Mouse (Mus musculus): ENCODE data around the gene Slc12a7.
A peak's percentile ranks its signal among the peaks of the same experiment; 100 is the strongest.

The Slc12a7 gene

GRCm38 (mm10) chr13:73718225-73718624, 14.7 kb upstream of the Slc12a7 start:
- DNase-seq (ENCODE audit: low spot score) = peak; percentile 82

DNA sequence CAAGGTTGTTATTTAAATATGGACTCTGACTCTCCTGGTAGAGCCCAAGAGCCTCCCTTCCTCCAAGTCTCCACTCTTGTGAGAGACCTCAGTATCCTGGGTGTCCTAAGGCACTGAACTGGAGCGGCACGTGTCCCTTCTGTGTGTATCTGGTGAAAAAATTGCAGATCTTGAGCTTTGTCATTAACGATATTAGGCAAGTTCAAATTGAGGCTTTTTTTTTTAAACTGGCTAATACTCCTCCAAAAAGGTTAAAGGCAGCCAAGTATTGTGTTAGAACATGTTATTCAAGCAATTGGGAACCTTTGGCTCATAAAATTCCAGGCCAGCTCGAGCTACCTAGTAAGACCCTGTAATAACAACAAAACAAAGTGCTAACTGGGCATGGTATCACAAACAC, 12.7 kb upstream of the Slc12a7 start:
- DNase-seq (ENCODE audit: low spot score) = no peak

DNA sequence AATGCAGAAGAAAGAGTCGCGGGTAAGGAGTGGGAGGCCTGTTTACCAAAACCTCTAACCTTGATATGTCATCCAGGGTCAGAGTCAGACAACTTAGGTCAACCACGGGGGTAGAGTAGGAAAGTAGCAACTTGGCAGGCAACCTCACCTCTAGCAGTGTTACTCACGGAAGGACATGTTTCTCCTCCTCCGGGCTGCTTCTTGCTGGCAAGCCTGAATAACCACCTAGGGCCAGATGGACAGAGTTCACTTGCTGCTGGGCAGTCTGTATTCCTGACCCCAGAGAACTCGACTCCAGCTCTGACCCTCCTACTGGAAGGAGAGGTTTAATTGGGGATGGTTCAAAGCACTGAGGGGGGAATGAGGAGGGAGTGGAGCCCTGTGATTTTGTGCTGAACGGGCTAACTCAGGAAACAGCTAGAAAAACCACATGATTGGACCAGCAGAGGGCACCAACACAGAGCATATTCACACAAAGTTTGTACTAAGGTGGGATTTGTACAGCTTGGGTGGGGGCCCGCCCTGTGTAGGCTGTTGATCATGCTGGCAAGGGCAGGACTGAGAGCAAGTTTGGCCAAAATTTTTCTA, 9.7 kb upstream of the Slc12a7 start:
- peak; percentile 45 for DNase-seq (ENCODE audit: low spot score)

DNA sequence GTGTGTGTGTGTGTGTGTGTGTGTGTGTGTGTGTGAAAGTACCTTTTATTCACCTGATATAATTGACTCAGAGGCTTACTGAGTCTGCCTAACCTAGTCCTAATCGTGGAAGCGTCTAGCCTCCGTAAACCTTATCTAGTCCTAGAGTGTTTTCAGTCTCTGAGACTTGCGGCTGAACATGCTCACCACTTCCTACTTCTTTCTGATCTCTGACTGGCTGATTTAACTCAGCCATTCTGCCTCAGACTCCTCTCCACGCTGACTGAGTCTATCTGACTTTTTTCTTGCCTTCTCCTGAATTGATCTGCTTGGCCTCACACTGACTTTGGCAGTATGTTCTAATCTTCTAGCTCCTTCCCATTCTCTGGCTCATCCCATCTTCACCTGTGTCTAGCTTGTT, 7.6 kb upstream of the Slc12a7 start:
- peak; percentile 73 for DNase-seq (ENCODE audit: low spot score)

DNA sequence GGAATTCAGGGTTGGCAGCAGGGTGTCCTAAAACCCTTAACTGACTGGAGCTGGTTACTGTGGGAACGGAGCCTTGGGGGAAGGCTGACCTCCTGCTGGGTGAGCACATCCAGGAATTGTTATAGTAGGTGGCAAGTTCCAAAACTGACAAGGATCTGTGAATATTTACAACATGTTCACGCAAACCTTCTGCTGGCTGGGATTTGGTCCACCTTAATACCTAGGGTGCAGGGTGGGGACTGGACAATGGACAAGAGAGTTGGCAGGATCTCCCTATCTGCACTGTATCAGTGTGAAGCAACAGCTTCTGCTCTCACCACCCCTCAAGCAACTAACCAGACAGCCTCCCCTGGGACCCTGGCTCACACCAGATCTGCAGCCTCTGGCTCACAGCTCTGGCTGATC, 5.3 kb upstream of the Slc12a7 start:
- no peak for DNase-seq (ENCODE audit: low spot score)

DNA sequence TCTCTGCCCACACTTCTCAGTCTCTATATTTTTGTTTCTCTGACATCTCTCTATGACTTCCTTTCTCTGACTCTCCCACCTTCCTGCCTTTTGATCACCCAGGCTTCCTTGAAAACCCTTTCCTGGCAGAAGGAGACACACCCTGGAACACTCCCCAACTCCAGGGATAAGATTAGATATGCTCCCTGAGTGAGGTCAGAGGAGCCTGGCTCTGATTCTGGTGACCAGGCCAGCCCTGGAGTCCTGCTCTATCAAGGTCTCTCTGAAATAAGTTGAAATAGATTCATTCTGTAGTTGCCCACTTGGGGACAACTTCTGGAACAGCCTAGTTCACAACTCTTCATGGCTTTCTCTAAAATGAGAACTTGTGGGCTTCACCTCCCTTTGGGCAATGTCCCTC, 4.3 kb upstream of the Slc12a7 start:
- DNase-seq (ENCODE audit: low spot score) = no peak

DNA sequence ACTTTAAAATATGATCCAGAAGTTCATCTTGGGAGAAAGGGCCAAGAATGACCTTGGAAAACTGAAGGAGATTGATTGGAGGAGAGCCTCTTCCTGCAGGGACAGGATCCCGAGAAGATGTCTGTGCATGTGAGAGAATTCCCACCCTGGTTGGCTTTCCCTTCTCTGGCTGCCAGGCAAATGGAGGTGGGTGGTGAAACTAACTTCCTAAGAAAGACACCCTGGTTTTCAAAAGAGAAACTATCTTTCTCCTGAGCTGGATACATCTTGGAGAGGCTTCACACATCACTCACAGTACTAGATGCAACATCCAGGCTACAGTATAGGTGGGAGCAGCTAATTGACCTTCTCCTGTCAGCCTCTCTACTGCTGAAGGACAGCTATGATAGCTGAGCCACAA, 2.0 kb upstream of the Slc12a7 start:
- DNase-seq (ENCODE audit: low spot score) = no peak

GRCm38 (mm10) chr13:73732235-73732634, 659 bp upstream of the Slc12a7 start:
- no peak for DNase-seq (ENCODE audit: low spot score)

DNA sequence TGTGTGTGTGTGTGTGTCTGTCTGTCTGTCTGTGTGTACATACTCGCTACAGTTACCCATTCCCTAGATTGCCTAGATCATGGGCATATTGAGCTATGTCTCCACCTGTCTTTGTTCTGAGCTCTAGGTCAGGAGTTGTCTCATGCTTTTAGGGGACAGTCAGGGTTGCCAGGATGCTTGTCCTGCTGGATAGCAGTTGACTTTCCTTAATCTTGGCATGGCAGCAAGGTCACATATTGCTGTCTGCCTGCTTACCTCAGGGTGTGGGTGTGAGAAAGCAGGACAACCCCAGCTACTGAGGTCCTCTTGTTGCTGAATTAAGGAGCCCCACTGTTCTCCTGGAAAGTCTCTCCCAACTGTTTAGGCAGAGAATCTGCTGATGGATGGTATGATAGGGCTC, 1.5 kb downstream of the Slc12a7 start:
- DNase-seq (ENCODE audit: low spot score) = no peak

- DNase-seq (ENCODE audit: low spot score) = no peak
Observed at GRCm38 (mm10) chr13:73735270-73735669, 2.4 kb downstream of the Slc12a7 start.

- no peak for DNase-seq (ENCODE audit: low spot score)
Observed at GRCm38 (mm10) chr13:73735928-73736327, 3.0 kb downstream of the Slc12a7 start.

- DNase-seq (ENCODE audit: low spot score) = peak; percentile 86
Observed at GRCm38 (mm10) chr13:73736943-73737342, 4.0 kb downstream of the Slc12a7 start.

- peak; percentile 69 for DNase-seq (ENCODE audit: low spot score)
Observed at GRCm38 (mm10) chr13:73740399-73740944, 7.6 kb downstream of the Slc12a7 start.

DNA sequence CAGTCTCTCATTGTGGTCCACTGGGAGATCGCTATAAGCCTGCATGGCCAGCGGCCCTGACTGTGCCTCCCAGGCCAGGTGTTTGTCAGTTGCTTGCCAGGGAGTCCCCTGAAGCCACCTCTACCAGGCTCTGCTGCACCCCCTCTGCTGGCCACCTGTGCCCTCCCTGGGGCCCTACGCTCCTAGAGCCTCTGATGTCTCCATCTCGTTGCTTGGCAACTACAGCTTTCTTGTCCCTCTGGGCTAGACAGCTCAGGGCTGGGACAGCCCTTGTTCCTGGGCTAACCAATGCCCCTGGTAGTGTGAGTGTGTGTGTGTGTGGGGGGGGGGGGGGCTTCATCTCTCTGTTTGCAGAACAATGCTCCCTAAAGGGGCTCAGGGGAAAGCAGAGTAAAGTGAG, 10.1 kb downstream of the Slc12a7 start:
- no peak for DNase-seq (ENCODE audit: low spot score)

DNA sequence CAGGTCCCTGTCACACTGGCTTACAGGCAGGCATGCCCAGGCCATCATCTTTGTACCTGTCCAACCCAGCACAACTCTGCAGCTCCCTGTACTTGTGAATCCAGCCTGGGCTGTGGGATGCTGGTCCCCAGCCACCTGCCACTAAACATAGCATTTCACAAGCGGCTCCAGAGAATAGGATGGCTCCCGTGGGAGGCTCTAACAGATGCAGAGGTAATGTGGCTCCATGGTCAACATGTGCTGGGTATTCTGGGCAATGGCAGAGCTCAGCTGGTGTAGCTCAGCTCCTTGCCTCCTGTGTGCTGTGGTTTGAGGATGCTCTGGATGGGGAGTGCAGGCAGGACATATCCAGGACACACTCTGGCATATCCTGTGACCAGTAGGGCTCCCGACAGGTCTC, 10.8 kb downstream of the Slc12a7 start:
- no peak for DNase-seq (ENCODE audit: low spot score)

- peak; percentile 72 for DNase-seq (ENCODE audit: low spot score)
Observed at GRCm38 (mm10) chr13:73748663-73749440, 16.0 kb downstream of the Slc12a7 start.

- DNase-seq (ENCODE audit: low spot score) = no peak
Observed at GRCm38 (mm10) chr13:73750435-73750834, 17.5 kb downstream of the Slc12a7 start.

GRCm38 (mm10) chr13:73751284-73751683, 18.4 kb downstream of the Slc12a7 start:
- DNase-seq (ENCODE audit: low spot score) = no peak

DNA sequence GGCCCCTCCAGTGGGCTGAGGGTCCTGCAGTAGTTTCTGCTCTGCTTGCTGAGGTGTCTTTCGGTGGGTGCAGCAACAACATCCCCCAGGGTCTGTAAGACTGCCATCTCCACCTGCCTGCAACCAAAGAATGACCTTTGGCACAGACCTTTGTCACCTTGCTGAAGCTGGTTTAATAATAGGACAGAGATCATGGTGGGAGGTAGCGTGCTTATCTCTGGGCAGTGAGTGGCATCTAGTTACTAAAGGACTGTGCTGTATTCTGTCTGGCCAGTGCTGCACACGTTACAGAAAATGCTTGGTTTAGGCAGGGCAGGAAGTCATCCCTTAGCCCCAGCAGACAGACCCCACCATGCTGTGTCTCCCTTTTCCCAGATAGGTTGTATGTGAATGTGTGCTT, 22.9 kb downstream of the Slc12a7 start:
- no peak for DNase-seq (ENCODE audit: low spot score)

GRCm38 (mm10) chr13:73756916-73757315, 24.0 kb downstream of the Slc12a7 start:
- no peak for DNase-seq (ENCODE audit: low spot score)

GRCm38 (mm10) chr13:73757362-73757761, 24.5 kb downstream of the Slc12a7 start:
- no peak for DNase-seq (ENCODE audit: low spot score)

DNA sequence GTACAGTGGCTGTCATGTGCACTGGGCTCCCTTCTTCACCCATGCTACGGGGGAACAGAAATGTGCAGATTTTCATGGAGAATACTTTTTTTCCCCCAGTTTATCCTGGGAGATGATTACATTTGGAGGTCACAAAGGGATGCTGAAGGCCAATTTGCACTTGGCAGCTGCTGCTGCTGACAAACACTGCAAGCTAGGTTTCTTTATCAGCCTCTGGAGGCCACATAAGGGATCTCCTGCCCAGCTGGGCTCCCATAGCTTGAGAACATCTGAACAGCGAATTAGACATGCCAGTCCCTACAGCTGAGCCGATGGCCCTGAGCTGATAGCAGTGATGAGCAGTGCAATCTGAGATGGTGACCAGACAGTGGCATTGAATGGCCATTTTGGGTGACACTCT, 26.7 kb downstream of the Slc12a7 start:
- no peak for DNase-seq (ENCODE audit: low spot score)

DNA sequence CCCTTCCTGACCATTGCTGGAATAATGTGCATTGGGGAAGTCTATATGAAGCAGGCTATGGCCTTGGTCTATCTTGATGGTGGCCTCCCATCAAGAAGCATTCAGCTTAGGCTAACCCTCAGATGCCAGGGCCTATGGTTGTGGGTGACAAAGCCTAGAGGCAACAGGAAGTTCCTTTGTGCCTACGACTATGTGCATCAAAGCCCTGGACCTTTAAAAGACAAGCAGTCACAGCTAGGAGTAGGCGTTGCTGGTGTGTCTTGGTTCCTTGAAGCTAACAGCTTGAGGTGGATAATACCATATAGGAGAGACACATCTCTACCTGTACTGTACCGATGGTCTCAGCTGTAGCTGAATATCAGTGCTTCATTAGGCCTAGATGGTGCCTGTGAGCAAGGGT, 27.2 kb downstream of the Slc12a7 start:
- DNase-seq (ENCODE audit: low spot score) = peak; percentile 68

GRCm38 (mm10) chr13:73762938-73763337, 30.0 kb downstream of the Slc12a7 start:
- DNase-seq (ENCODE audit: low spot score) = no peak
